Mouse (Mus musculus): Measurements from ENCODE around the gene Pomgnt2.
A peak's percentile ranks its signal among the peaks of the same experiment; 100 is the strongest.

- TF ChIP-seq CTCF (IDR thresholded peaks at IDR 0.05; ENCODE audit: borderline replicate concordance, extremely low read depth, insufficient read depth, insufficient read length): no peak
- TF ChIP-seq POLR2A (IDR thresholded peaks at IDR 0.05; ENCODE audit: borderline replicate concordance, extremely low read depth, insufficient read depth, insufficient read length, poor library complexity, severe bottlenecking): peak; percentile 38; the same call in 1 of the 2 replicates
These were observed 1.3 kb downstream of the Pomgnt2 start for GRCm38 (mm10) chr9:121995508-121996131.

All from brain, embryonic 14.5 days (tissue).